Mouse (Mus musculus) midbrain, embryonic 10.5 days (tissue): ENCODE results near the gene Gm20388. TPM values are rescaled to one million over a fixed set of nuclear protein-coding genes. Genes with fewer than 3 reads are reported as not detected.

Experiments
- DNase-seq: peaks from one replicate; pipeline ENCODE4 v3.0.0-alpha.2; 2017; ENCODE audit warnings: low spot score
- H3K27ac ChIP-seq: fragments of 300-500 bp; sonication (generic); replicated peaks from 2 replicates; pipeline ENCODE4 v1.5.1; 2016; ENCODE audit warnings: mild to moderate bottlenecking
- H3K27me3 ChIP-seq: fragments of 300-500 bp; sonication (generic); 2 replicates; pipeline ENCODE4 v1.6.1; 2016; ENCODE audit warnings: low read depth, mild to moderate bottlenecking; ENCODE audit not compliant: poor library complexity, severe bottlenecking
- H3K36me3 ChIP-seq: fragments of 300-500 bp; sonication (generic); 2 replicates; pipeline ENCODE4 v1.6.1; 2016; ENCODE audit warnings: mild to moderate bottlenecking, moderate library complexity
- H3K4me1 ChIP-seq: fragments of 300-500 bp; sonication (generic); 2 replicates; pipeline ENCODE4 v1.6.1; 2016
- H3K4me3 ChIP-seq: fragments of 300-500 bp; sonication (generic); 2 replicates; pipeline ENCODE4 v1.5.1; 2016; ENCODE audit warnings: mild to moderate bottlenecking, moderate library complexity
- H3K9me3 ChIP-seq: fragments of 300-500 bp; sonication (generic); replicated peaks from 2 replicates; pipeline ENCODE4 v1.6.1; 2016; ENCODE audit warnings: mild to moderate bottlenecking
- WGBS: fragments of 180-500 bp; shearing (Covaris S2); methylation state at CpG from one replicate; pipeline ENCODE4 v1.1.7; 2016; 5-methylcytosine and 5-hydroxymethylcytosine counted together
- polyA plus RNA-seq: library from polyadenylated mRNA; unstranded; fragments of >200 nt; fragmentation: Nextera tagmentation; extraction: Ambion mirVana; gene quantifications from 2 replicates; pipeline ENCODE4 v1.2.1, GENCODE M21; 2016

The Gm20388 gene
- polyA plus RNA-seq, 1 experiment from 2014 or later = 7.1 TPM

GRCm38 (mm10) chr8:122745022-122745749, 2834.5 kb downstream of the Gm20388 start:
- peaks cover 54% of the 10 kb centered on the region for H3K4me1 ChIP-seq
- no peaks in the 10 kb centered on the region for H3K36me3 ChIP-seq
- peak; percentile 21 for DNase-seq
- peak overlapping the region; percentile 78 for H3K27ac ChIP-seq
- H3K9me3 ChIP-seq = no peaks in the 10 kb centered on the region
- H3K4me3 ChIP-seq = peak overlapping the region; percentile 7; the same call in 1 of the 2 replicates
- WGBS = 37% methylated on average over 17 of the region's 17 CpGs
- H3K27me3 ChIP-seq = peaks cover 66% of the 10 kb centered on the region

- no peaks in the 10 kb centered on the region for H3K9me3 ChIP-seq
- peaks cover 60% of the 10 kb centered on the region for H3K27me3 ChIP-seq
- H3K27ac ChIP-seq = peak overlapping the region; percentile 78
- peak; percentile 20 for DNase-seq
- H3K36me3 ChIP-seq = no peaks in the 10 kb centered on the region
- H3K4me3 ChIP-seq = peak overlapping the region; percentile 7; the same call in 1 of the 2 replicates
- peaks cover 54% of the 10 kb centered on the region for H3K4me1 ChIP-seq
- WGBS = 18% methylated on average over 16 of the region's 16 CpGs
Observed at GRCm38 (mm10) chr8:122745750-122746275, 2835.2 kb downstream of the Gm20388 start.

- Histone ChIP-seq H3K9me3 (no peaks in the 10 kb centered on the region), H3K4me1 (peaks cover 54% of the 10 kb centered on the region), H3K27ac (peak overlapping the region; percentile 78; the same call in 1 of the 2 replicates), H3K27me3 (peaks cover 53% of the 10 kb centered on the region), H3K36me3 (no peaks in the 10 kb centered on the region), H3K4me3 (no peak overlapping the region)
- WGBS = 61% methylated on average over 7 of the region's 7 CpGs
- DNase-seq = no peak
Observed at GRCm38 (mm10) chr8:122746439-122746838, 2835.8 kb downstream of the Gm20388 start.

GRCm38 (mm10) chr8:122747825-122748224, 2837.2 kb downstream of the Gm20388 start:
- Histone ChIP-seq H3K36me3 (no peaks in the 10 kb centered on the region), H3K9me3 (no peaks in the 10 kb centered on the region), H3K4me3 (no peak overlapping the region), H3K4me1 (peaks cover 43% of the 10 kb centered on the region), H3K27me3 (peaks cover 42% of the 10 kb centered on the region), H3K27ac (no peak overlapping the region)
- no peak for DNase-seq
- 95% methylated on average over 1 of the region's 1 CpGs for WGBS

DNA sequence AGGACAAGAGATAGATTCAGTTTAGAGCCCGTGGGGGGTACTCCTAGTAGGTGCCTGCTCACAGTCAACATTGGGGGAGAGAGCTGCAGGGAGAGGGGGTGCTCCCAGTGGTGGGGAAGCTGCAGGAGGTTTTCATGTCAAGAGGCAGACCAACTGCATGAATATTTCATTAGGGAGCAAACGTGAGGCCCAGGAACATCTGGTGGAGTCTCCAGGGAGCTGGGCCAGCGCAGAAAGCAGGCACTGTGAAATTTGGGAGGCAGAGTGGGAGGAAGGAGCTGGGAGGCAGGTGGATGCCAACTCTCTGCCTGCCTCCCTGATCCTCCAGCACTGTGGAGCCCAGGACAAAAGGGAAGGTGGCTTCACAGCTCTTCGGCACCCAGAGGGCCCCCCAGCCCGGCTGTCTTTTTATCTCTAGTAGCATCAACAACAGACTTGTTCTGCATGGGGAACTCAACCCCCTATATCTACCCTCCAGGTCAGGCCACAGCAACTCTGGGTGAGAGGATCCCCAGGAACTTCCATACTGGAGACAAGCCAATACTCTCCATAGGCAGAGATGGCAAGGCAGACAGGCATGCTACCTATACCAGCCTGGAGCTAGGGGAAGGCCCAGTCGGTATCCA, 2838.8 kb downstream of the Gm20388 start:
- Histone ChIP-seq H3K4me1 (peaks cover 39% of the 10 kb centered on the region), H3K4me3 (no peak overlapping the region), H3K27ac (peak overlapping the region; percentile 35), H3K36me3 (no peaks in the 10 kb centered on the region), H3K9me3 (no peaks in the 10 kb centered on the region), H3K27me3 (peaks cover 30% of the 10 kb centered on the region)
- DNase-seq = no peak
- WGBS = 72% methylated on average over 6 of the region's 6 CpGs

GRCm38 (mm10) chr8:122751342-122751741, 2840.7 kb downstream of the Gm20388 start:
- Histone ChIP-seq H3K9me3 (no peaks in the 10 kb centered on the region), H3K4me3 (no peak overlapping the region), H3K27ac (no peak overlapping the region), H3K4me1 (peaks cover 20% of the 10 kb centered on the region), H3K27me3 (peaks cover 11% of the 10 kb centered on the region), H3K36me3 (no peaks in the 10 kb centered on the region)
- WGBS = 91% methylated on average over 5 of the region's 5 CpGs
- no peak for DNase-seq

DNA sequence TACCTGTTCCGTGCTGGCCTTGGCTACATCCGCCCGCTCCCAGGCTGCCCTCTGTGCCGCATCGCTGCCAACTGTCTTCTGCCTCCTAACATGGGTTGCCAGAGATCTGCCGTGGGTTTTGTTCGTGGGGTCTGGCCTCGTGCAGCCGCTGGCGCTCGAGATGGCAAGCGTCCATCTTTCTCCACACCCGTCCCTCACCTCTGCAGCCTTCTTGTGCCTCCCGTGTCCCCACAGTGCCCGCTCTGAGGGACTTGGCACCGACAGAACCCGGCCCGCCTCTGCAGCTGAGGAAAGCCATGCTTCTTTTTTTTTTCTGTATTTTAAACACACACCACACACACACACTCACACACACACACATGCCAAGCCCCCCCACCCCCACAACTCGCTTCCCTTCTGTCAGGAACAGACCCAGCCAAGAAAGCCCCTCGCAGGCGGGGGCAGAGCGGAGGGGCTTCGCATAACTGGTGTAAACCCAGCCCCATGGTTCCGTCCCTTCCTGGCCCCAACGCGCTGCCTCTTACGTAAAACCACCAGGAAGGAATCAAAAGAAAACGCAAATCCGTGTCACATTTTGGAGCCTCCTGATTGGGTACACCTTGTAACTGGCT, 2841.6 kb downstream of the Gm20388 start:
- no peak overlapping the region for H3K27ac ChIP-seq
- no peak for DNase-seq
- no peaks in the 10 kb centered on the region for H3K36me3 ChIP-seq
- peaks cover 4% of the 10 kb centered on the region for H3K27me3 ChIP-seq
- H3K9me3 ChIP-seq = no peaks in the 10 kb centered on the region
- H3K4me1 ChIP-seq = peaks cover 13% of the 10 kb centered on the region
- 91% methylated on average over 27 of the region's 29 CpGs for WGBS
- H3K4me3 ChIP-seq = no peak overlapping the region

GRCm38 (mm10) chr8:122758597-122758996, 2848.0 kb downstream of the Gm20388 start:
- Histone ChIP-seq H3K36me3 (no peaks in the 10 kb centered on the region), H3K9me3 (no peaks in the 10 kb centered on the region), H3K27ac (no peak overlapping the region), H3K4me3 (no peak overlapping the region), H3K4me1 (no peaks in the 10 kb centered on the region), H3K27me3 (no peaks in the 10 kb centered on the region)
- no peak for DNase-seq

DNA sequence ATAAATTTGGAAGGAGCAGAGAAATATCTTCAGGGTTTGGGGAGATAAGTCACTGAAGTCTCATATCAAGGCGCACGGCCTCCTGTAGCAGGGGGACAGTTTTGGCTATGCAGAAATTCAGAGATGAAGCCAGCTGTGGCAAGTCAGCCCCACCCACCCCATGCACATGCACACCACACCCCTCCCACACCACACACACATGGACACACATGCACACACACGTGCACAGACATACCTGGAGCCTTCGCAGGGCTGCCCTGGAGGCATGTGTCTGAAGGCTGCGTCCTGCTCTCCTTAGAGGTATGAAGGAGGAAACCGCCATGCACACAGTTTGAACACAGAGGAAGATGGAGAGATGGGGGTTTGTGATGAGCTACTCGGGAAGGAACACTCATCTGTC, 2849.5 kb downstream of the Gm20388 start:
- Histone ChIP-seq H3K27me3 (no peaks in the 10 kb centered on the region), H3K27ac (no peak overlapping the region), H3K4me3 (no peak overlapping the region), H3K36me3 (no peaks in the 10 kb centered on the region), H3K9me3 (no peaks in the 10 kb centered on the region), H3K4me1 (no peaks in the 10 kb centered on the region)
- no peak for DNase-seq
- WGBS = 89% methylated on average over 7 of the region's 7 CpGs

DNA sequence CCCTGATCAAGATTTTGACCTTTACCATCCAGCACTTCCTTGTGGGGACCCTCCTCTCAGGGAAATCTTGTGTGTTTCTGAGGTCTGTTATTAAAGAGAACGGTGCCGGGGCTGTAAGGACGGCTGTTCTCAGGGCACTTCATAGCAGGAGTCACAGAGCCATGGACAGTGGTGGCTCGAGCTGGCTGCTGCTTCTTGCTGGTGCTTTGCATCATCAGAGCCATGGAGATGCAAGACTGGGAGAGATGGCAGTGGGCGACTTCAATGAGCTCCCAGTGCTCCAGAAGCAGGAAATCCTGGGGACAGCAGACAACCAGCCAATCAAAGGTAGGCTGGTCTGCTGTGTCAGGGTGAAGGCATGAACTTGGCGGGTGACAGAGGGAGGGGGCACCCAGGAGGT, 2850.5 kb downstream of the Gm20388 start:
- Histone ChIP-seq H3K27ac (no peak overlapping the region), H3K27me3 (no peaks in the 10 kb centered on the region), H3K36me3 (no peaks in the 10 kb centered on the region), H3K4me3 (no peak overlapping the region), H3K4me1 (no peaks in the 10 kb centered on the region), H3K9me3 (no peaks in the 10 kb centered on the region)
- no peak for DNase-seq
- WGBS = 78% methylated on average over 6 of the region's 6 CpGs

DNA sequence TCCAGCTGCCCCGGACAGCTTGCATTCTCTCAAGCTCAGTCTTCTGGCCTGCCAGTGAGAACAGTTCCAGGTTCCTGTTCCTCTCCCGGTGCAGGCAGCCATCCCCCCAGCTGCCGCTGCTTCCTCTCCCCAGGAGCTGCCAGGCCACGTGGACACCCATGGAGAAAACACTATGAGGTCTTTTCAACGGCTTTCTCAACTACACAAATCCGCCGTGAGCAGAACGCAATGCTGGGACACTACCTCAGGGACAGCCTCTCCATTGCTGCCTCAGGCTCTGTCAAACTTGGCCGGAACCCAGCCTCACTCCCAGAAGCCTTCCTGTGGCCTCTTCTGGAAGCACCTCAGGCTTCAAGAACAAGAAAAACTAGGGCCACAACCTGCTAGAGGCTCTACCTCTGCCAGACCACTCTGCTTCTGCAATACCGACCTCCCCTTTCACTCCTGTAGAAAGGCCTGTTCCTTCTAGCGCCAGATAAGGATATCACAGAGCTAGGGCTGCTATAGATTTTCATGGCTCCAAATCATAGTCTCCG, 2852.2 kb downstream of the Gm20388 start:
- no peak for DNase-seq
- no peak overlapping the region for H3K4me3 ChIP-seq
- 47% methylated on average over 12 of the region's 12 CpGs for WGBS
- no peak overlapping the region; the same call in 1 of the 2 replicates for H3K27ac ChIP-seq
- peaks cover 10% of the 10 kb centered on the region for H3K4me1 ChIP-seq
- H3K27me3 ChIP-seq = no peaks in the 10 kb centered on the region
- H3K36me3 ChIP-seq = no peaks in the 10 kb centered on the region
- no peaks in the 10 kb centered on the region for H3K9me3 ChIP-seq

GRCm38 (mm10) chr8:122763267-122763738, 2852.7 kb downstream of the Gm20388 start:
- no peak for DNase-seq
- no peaks in the 10 kb centered on the region for H3K27me3 ChIP-seq
- peaks cover 10% of the 10 kb centered on the region for H3K4me1 ChIP-seq
- WGBS = 89% methylated on average over 14 of the region's 14 CpGs
- H3K9me3 ChIP-seq = no peaks in the 10 kb centered on the region
- H3K27ac ChIP-seq = no peak overlapping the region; the same call in 1 of the 2 replicates
- no peak overlapping the region for H3K4me3 ChIP-seq
- H3K36me3 ChIP-seq = no peaks in the 10 kb centered on the region
